Mouse (Mus musculus) limb, embryonic 15.5 days (tissue): Measurements from ENCODE around the gene Cfap61. TPM values are rescaled to one million over a fixed set of nuclear protein-coding genes. Genes with fewer than 3 reads are reported as not detected.

Experiments used
- ATAC-seq: fragments of 200-750 bp; cut with Nextera tagmentation; 2 replicates; pipeline ENCODE4 v1.8.0; 2017; ENCODE audit warnings: low read depth, moderate TSS enrichment; ENCODE audit not compliant: insufficient number of reproducible peaks, low FRiP score, low TSS enrichment
- H3K27ac ChIP-seq: fragments of 300-500 bp; sonication (generic); 2 replicates; pipeline ENCODE4 v1.5.1; 2015; ENCODE audit warnings: moderate library complexity, mild to moderate bottlenecking, inconsistent platforms
- H3K27me3 ChIP-seq: fragments of 300-500 bp; sonication (generic); 2 replicates; pipeline ENCODE4 v1.6.1; 2015; ENCODE audit warnings: inconsistent platforms
- H3K36me3 ChIP-seq: fragments of 300-500 bp; sonication (generic); 2 replicates; pipeline ENCODE4 v1.6.1; 2015; ENCODE audit warnings: inconsistent platforms
- H3K4me1 ChIP-seq: fragments of 300-500 bp; sonication (generic); 2 replicates; pipeline ENCODE4 v1.6.1; 2015; ENCODE audit warnings: inconsistent platforms
- H3K4me2 ChIP-seq: fragments of 300-500 bp; sonication (generic); 2 replicates; pipeline ENCODE4 v1.6.1; 2015; ENCODE audit warnings: mild to moderate bottlenecking, inconsistent platforms
- H3K4me3 ChIP-seq: fragments of 300-500 bp; sonication (generic); 2 replicates; pipeline ENCODE4 v1.5.1; 2015; ENCODE audit warnings: mild to moderate bottlenecking, inconsistent platforms
- H3K9ac ChIP-seq: fragments of 300-500 bp; sonication (generic); 2 replicates; pipeline ENCODE4 v1.6.1; 2015; ENCODE audit warnings: inconsistent platforms
- H3K9me3 ChIP-seq: fragments of 300-500 bp; sonication (generic); 2 replicates; pipeline ENCODE4 v1.6.1; 2016; ENCODE audit warnings: inconsistent platforms
- WGBS: fragments of 180-500 bp; shearing (Covaris S2); methylation state at CpG from one replicate; pipeline ENCODE4 v1.1.7; 2015; 5-methylcytosine and 5-hydroxymethylcytosine counted together
- polyA plus RNA-seq: library from polyadenylated mRNA; unstranded; fragments of >200 nt; fragmentation: Nextera tagmentation; extraction: Ambion mirVana; gene quantifications from 2 replicates; pipeline ENCODE4 v1.2.1, GENCODE M21; 2015

The Cfap61 gene
- polyA plus RNA-seq, 1 experiment from 2014 or later = 0.20 TPM

- no peak for ATAC-seq
- no peak overlapping the region for H3K27ac ChIP-seq
- H3K4me2 ChIP-seq = no peak overlapping the region
- 76% methylated on average over 4 of the region's 4 CpGs for WGBS
- no peaks in the 10 kb centered on the region for H3K9me3 ChIP-seq
- H3K27me3 ChIP-seq = no peaks in the 10 kb centered on the region
- no peaks in the 10 kb centered on the region for H3K36me3 ChIP-seq
- no peaks in the 10 kb centered on the region for H3K4me1 ChIP-seq
- no peak overlapping the region for H3K9ac ChIP-seq
- H3K4me3 ChIP-seq = no peak overlapping the region
These were observed 113.1 kb downstream of the Cfap61 start for GRCm38 (mm10) chr2:146047691-146048090.

GRCm38 (mm10) chr2:146048221-146048829 is 113.7 kb downstream of the Cfap61 start:
- Histone ChIP-seq H3K4me2 (no peak overlapping the region), H3K4me3 (no peak overlapping the region), H3K27ac (no peak overlapping the region), H3K36me3 (no peaks in the 10 kb centered on the region), H3K9me3 (no peaks in the 10 kb centered on the region), H3K4me1 (no peaks in the 10 kb centered on the region), H3K9ac (no peak overlapping the region), H3K27me3 (no peaks in the 10 kb centered on the region)
- no peak for ATAC-seq
- 67% methylated on average over 17 of the region's 17 CpGs for WGBS

GRCm38 (mm10) chr2:146049339-146049738 is 114.8 kb downstream of the Cfap61 start:
- ATAC-seq = no peak
- Histone ChIP-seq H3K4me3 (no peak overlapping the region), H3K27me3 (no peaks in the 10 kb centered on the region), H3K4me1 (no peaks in the 10 kb centered on the region), H3K27ac (no peak overlapping the region), H3K9me3 (no peaks in the 10 kb centered on the region), H3K9ac (no peak overlapping the region), H3K36me3 (no peaks in the 10 kb centered on the region), H3K4me2 (no peak overlapping the region)
- WGBS = 83% methylated on average over 5 of the region's 5 CpGs

GRCm38 (mm10) chr2:146050069-146050468 is 115.5 kb downstream of the Cfap61 start:
- Histone ChIP-seq H3K9me3 (no peaks in the 10 kb centered on the region), H3K27ac (no peak overlapping the region), H3K4me1 (no peaks in the 10 kb centered on the region), H3K36me3 (no peaks in the 10 kb centered on the region), H3K27me3 (no peaks in the 10 kb centered on the region), H3K4me2 (no peak overlapping the region), H3K4me3 (no peak overlapping the region), H3K9ac (no peak overlapping the region)
- no peak for ATAC-seq
- 39% methylated on average over 3 of the region's 3 CpGs for WGBS

GRCm38 (mm10) chr2:146051334-146051733 is 116.8 kb downstream of the Cfap61 start:
- no peaks in the 10 kb centered on the region for H3K36me3 ChIP-seq
- no peaks in the 10 kb centered on the region for H3K9me3 ChIP-seq
- no peak for ATAC-seq
- H3K27me3 ChIP-seq = no peaks in the 10 kb centered on the region
- WGBS = 61% methylated on average over 4 of the region's 4 CpGs
- no peaks in the 10 kb centered on the region for H3K4me1 ChIP-seq
- no peak overlapping the region for H3K9ac ChIP-seq
- H3K4me2 ChIP-seq = no peak overlapping the region
- no peak overlapping the region for H3K4me3 ChIP-seq
- no peak overlapping the region for H3K27ac ChIP-seq

- Histone ChIP-seq H3K4me2 (no peak overlapping the region), H3K36me3 (no peaks in the 10 kb centered on the region), H3K27ac (no peak overlapping the region), H3K9me3 (no peaks in the 10 kb centered on the region), H3K27me3 (no peaks in the 10 kb centered on the region), H3K4me3 (no peak overlapping the region), H3K4me1 (peaks cover 2% of the 10 kb centered on the region; the same call in 1 of the 2 replicates), H3K9ac (no peak overlapping the region)
- WGBS = 32% methylated on average over 4 of the region's 4 CpGs
- ATAC-seq = no peak
These were observed 122.5 kb downstream of the Cfap61 start for GRCm38 (mm10) chr2:146057123-146057522.

- Histone ChIP-seq H3K4me2 (no peak overlapping the region), H3K4me1 (peaks cover 7% of the 10 kb centered on the region; the same call in 1 of the 2 replicates), H3K27ac (no peak overlapping the region), H3K27me3 (no peaks in the 10 kb centered on the region), H3K9ac (no peak overlapping the region), H3K36me3 (no peaks in the 10 kb centered on the region), H3K9me3 (no peaks in the 10 kb centered on the region), H3K4me3 (no peak overlapping the region)
- no peak for ATAC-seq
- WGBS = 58% methylated on average over 3 of the region's 3 CpGs
These were observed 124.2 kb downstream of the Cfap61 start for GRCm38 (mm10) chr2:146058791-146059190.

- H3K36me3 ChIP-seq = no peaks in the 10 kb centered on the region
- H3K9ac ChIP-seq = no peak overlapping the region
- ATAC-seq = no peak
- WGBS = 40% methylated on average over 16 of the region's 16 CpGs
- H3K27ac ChIP-seq = no peak overlapping the region
- H3K27me3 ChIP-seq = no peaks in the 10 kb centered on the region
- H3K4me1 ChIP-seq = peaks cover 7% of the 10 kb centered on the region; the same call in 1 of the 2 replicates
- H3K4me2 ChIP-seq = no peak overlapping the region; the same call in 1 of the 2 replicates
- no peaks in the 10 kb centered on the region for H3K9me3 ChIP-seq
- H3K4me3 ChIP-seq = no peak overlapping the region
These were observed 127.1 kb downstream of the Cfap61 start for GRCm38 (mm10) chr2:146061421-146062300.

- H3K36me3 ChIP-seq = no peaks in the 10 kb centered on the region
- no peaks in the 10 kb centered on the region for H3K27me3 ChIP-seq
- no peak for ATAC-seq
- no peak overlapping the region for H3K9ac ChIP-seq
- H3K4me2 ChIP-seq = peak overlapping the region; percentile 12; the same call in 1 of the 2 replicates
- no peak overlapping the region for H3K27ac ChIP-seq
- peaks cover 7% of the 10 kb centered on the region; the same call in 1 of the 2 replicates for H3K4me1 ChIP-seq
- 37% methylated on average over 13 of the region's 13 CpGs for WGBS
- no peak overlapping the region for H3K4me3 ChIP-seq
- H3K9me3 ChIP-seq = no peaks in the 10 kb centered on the region
These were observed 127.9 kb downstream of the Cfap61 start for GRCm38 (mm10) chr2:146062330-146063092.

- Histone ChIP-seq H3K27ac (no peak overlapping the region), H3K9me3 (no peaks in the 10 kb centered on the region), H3K27me3 (no peaks in the 10 kb centered on the region), H3K4me2 (no peak overlapping the region), H3K4me1 (peaks cover 7% of the 10 kb centered on the region; the same call in 1 of the 2 replicates), H3K36me3 (no peaks in the 10 kb centered on the region), H3K4me3 (no peak overlapping the region), H3K9ac (no peak overlapping the region)
- WGBS = 74% methylated on average over 11 of the region's 11 CpGs
- ATAC-seq = no peak
These were observed 128.8 kb downstream of the Cfap61 start for GRCm38 (mm10) chr2:146063093-146064074.

- H3K4me2 ChIP-seq = no peak overlapping the region
- 43% methylated on average over 4 of the region's 4 CpGs for WGBS
These were observed 132.8 kb downstream of the Cfap61 start for GRCm38 (mm10) chr2:146067364-146067763.

More at GRCm38 (mm10) chr2:146067364-146067763, 132.8 kb downstream of the Cfap61 start:
- Histone ChIP-seq H3K27me3 (no peaks in the 10 kb centered on the region), H3K4me3 (no peak overlapping the region), H3K9ac (no peak overlapping the region), H3K9me3 (no peaks in the 10 kb centered on the region), H3K27ac (no peak overlapping the region), H3K4me1 (peaks cover 3% of the 10 kb centered on the region; the same call in 1 of the 2 replicates), H3K36me3 (no peaks in the 10 kb centered on the region)
- ATAC-seq = no peak
